Mouse (Mus musculus) embryonic fibroblast, embryonic 13.5 days (primary cell): ENCODE measurements at regions not wholly inside any gene's neighbourhood (a gene's known extent, or its start where the extent isn't known, plus 50 kb on each side); places are given as distances from the start of the nearest gene placed in this dataset.

ENCODE experiments used
- H3K27ac ChIP-seq: 2 replicates; pipeline ENCODE4 v1.5.1; 2012; ENCODE audit warnings: low read length, control low read depth, inconsistent platforms; ENCODE audit not compliant: insufficient read depth
- H3K4me1 ChIP-seq: 2 replicates; pipeline ENCODE4 v1.6.1; 2011; ENCODE audit warnings: low read length; ENCODE audit not compliant: control insufficient read depth, insufficient read depth
- H3K4me3 ChIP-seq: 2 replicates; pipeline ENCODE4 v1.5.1; 2011; ENCODE audit warnings: mild to moderate bottlenecking, control low read depth, low read length; ENCODE audit not compliant: insufficient read depth
- CTCF ChIP-seq: IDR thresholded peaks from 2 replicates; pipeline ENCODE4 v1.5.1; 2011; ENCODE audit warnings: mild to moderate bottlenecking, control low read depth, low read length, moderate library complexity, borderline replicate concordance; ENCODE audit not compliant: insufficient read depth
- POLR2A ChIP-seq: IDR thresholded peaks from 2 replicates; pipeline ENCODE4 v1.6.1; 2011; ENCODE audit warnings: low read depth, mild to moderate bottlenecking, control low read depth, low read length, moderate library complexity

GRCm38 (mm10) chr4:31370062-31370461 is 593.8 kb upstream of the Map3k7 start:
- H3K4me1 ChIP-seq = no peaks in the 10 kb centered on the region
- TF ChIP-seq POLR2A (no peak), CTCF (no peak)
- H3K4me3 ChIP-seq = no peak overlapping the region
- H3K27ac ChIP-seq = no peak overlapping the region

GRCm38 (mm10) chr4:31381069-31381969 is 582.6 kb upstream of the Map3k7 start:
- no peak overlapping the region for H3K4me3 ChIP-seq
- TF ChIP-seq POLR2A (no peak), CTCF (no peak)
- H3K4me1 ChIP-seq = no peaks in the 10 kb centered on the region
- no peak overlapping the region for H3K27ac ChIP-seq

- H3K4me1 ChIP-seq = no peaks in the 10 kb centered on the region
- H3K27ac ChIP-seq = no peak overlapping the region
- H3K4me3 ChIP-seq = no peak overlapping the region
- TF ChIP-seq POLR2A = no peak
- TF ChIP-seq CTCF = no peak
Observed at GRCm38 (mm10) chr4:31392932-31393632, 570.8 kb upstream of the Map3k7 start.

GRCm38 (mm10) chr4:31395538-31395937 is 568.4 kb upstream of the Map3k7 start:
- no peaks in the 10 kb centered on the region for H3K4me1 ChIP-seq
- H3K4me3 ChIP-seq = no peak overlapping the region
- H3K27ac ChIP-seq = no peak overlapping the region
- TF ChIP-seq POLR2A = no peak
- TF ChIP-seq CTCF = no peak

- TF ChIP-seq POLR2A (no peak), CTCF (no peak)
- H3K27ac ChIP-seq = no peak overlapping the region; the same call in 1 of the 2 replicates
- peaks cover 10% of the 10 kb centered on the region for H3K4me1 ChIP-seq
- no peak overlapping the region for H3K4me3 ChIP-seq
Observed at GRCm38 (mm10) chr4:31403976-31404375, 559.9 kb upstream of the Map3k7 start.

GRCm38 (mm10) chr4:31404840-31405714 is 558.8 kb upstream of the Map3k7 start:
- H3K4me3 ChIP-seq = no peak overlapping the region
- TF ChIP-seq CTCF (no peak), POLR2A (no peak)
- peak overlapping the region; percentile 51 for H3K27ac ChIP-seq
- H3K4me1 ChIP-seq = peaks cover 10% of the 10 kb centered on the region

- H3K4me3 ChIP-seq = no peak overlapping the region
- no peak overlapping the region for H3K27ac ChIP-seq
- peaks cover 3% of the 10 kb centered on the region for H3K4me1 ChIP-seq
- no peak for TF ChIP-seq CTCF
- no peak for TF ChIP-seq POLR2A
Observed at GRCm38 (mm10) chr4:31410157-31410556, 553.7 kb upstream of the Map3k7 start.

- H3K4me1 ChIP-seq = no peaks in the 10 kb centered on the region; the same call in 1 of the 2 replicates
- H3K4me3 ChIP-seq = no peak overlapping the region
- no peak for TF ChIP-seq POLR2A
- H3K27ac ChIP-seq = no peak overlapping the region
Observed at GRCm38 (mm10) chr4:31411770-31412525, 551.9 kb upstream of the Map3k7 start.

- H3K27ac ChIP-seq = no peak overlapping the region
Observed at GRCm38 (mm10) chr4:31417161-31417560, 546.7 kb upstream of the Map3k7 start.

More at GRCm38 (mm10) chr4:31417161-31417560, 546.7 kb upstream of the Map3k7 start:
- Histone ChIP-seq H3K4me3 (no peak overlapping the region), H3K4me1 (no peaks in the 10 kb centered on the region)
- no peak for TF ChIP-seq CTCF
